Mouse (Mus musculus) lung, postnatal 0 days (tissue): Measurements from ENCODE around the gene Mnt. TPM values are rescaled to one million over a fixed set of nuclear protein-coding genes. Genes with fewer than 3 reads are reported as not detected.

Source experiments
- ATAC-seq: fragments of 200-750 bp; cut with Nextera tagmentation; 2 replicates; pipeline ENCODE4 v1.8.0; 2017; ENCODE audit warnings: moderate library complexity
- DNase-seq: peaks from one replicate; pipeline ENCODE4 v3.0.0-alpha.2; 2016; ENCODE audit warnings: low spot score
- H3K27ac ChIP-seq: fragments of 300-500 bp; sonication (generic); 2 replicates; pipeline ENCODE4 v1.5.1; 2014; ENCODE audit warnings: antibody characterized with exemption, mild to moderate bottlenecking, low read length, mixed read lengths
- H3K27me3 ChIP-seq: fragments of 300-500 bp; sonication (generic); replicated peaks from 2 replicates; pipeline ENCODE4 v1.6.1; 2014; ENCODE audit warnings: low read length, mixed read lengths; ENCODE audit not compliant: insufficient read depth
- H3K36me3 ChIP-seq: fragments of 300-500 bp; sonication (generic); 2 replicates; pipeline ENCODE4 v1.6.1; 2014; ENCODE audit warnings: low read length, mixed read lengths; ENCODE audit not compliant: insufficient read depth
- H3K4me1 ChIP-seq: fragments of 300-500 bp; sonication (generic); 2 replicates; pipeline ENCODE4 v1.6.1; 2014; ENCODE audit warnings: antibody characterized with exemption, low read depth, low read length, mixed read lengths; ENCODE audit not compliant: insufficient read depth
- H3K4me2 ChIP-seq: fragments of 300-500 bp; sonication (generic); replicated peaks from 2 replicates; pipeline ENCODE4 v1.6.1; 2014; ENCODE audit warnings: low read depth, mild to moderate bottlenecking, low read length, moderate library complexity, mixed read lengths
- H3K4me3 ChIP-seq: fragments of 300-500 bp; sonication (generic); 2 replicates; pipeline ENCODE4 v1.5.1; 2014; ENCODE audit warnings: low read depth, low read length
- H3K9ac ChIP-seq: fragments of 300-500 bp; sonication (generic); replicated peaks from 2 replicates; pipeline ENCODE4 v1.6.1; 2014; ENCODE audit warnings: low read depth, mild to moderate bottlenecking
- H3K9me3 ChIP-seq: fragments of 300-500 bp; sonication (generic); 2 replicates; pipeline ENCODE4 v1.6.1; 2016; ENCODE audit warnings: low read length, mixed read lengths
- CTCF ChIP-seq: IDR thresholded peaks from 2 replicates; pipeline ENCODE4 v1.5.1; 2016; ENCODE audit warnings: antibody characterized with exemption, mild to moderate bottlenecking
- EP300 ChIP-seq: IDR thresholded peaks from 2 replicates; pipeline ENCODE4 v1.6.1; 2016; ENCODE audit warnings: antibody characterized with exemption, mild to moderate bottlenecking, control low read depth
- WGBS: fragments of 180-500 bp; shearing (Covaris S2); extraction: QIAGEN DNeasy Blood & Tissue Kit; methylation state at CpG from one replicate; pipeline ENCODE4 v1.1.7; 2014; 5-methylcytosine and 5-hydroxymethylcytosine counted together
- polyA plus RNA-seq: library from polyadenylated mRNA; unstranded; fragments of >200 nt; fragmentation: Nextera tagmentation; extraction: Ambion mirVana; gene quantifications from 2 replicates; pipeline ENCODE4 v1.2.1, GENCODE M21; 2015

The Mnt gene
- polyA plus RNA-seq, 1 experiment from 2014 or later = 4.7 TPM

DNA sequence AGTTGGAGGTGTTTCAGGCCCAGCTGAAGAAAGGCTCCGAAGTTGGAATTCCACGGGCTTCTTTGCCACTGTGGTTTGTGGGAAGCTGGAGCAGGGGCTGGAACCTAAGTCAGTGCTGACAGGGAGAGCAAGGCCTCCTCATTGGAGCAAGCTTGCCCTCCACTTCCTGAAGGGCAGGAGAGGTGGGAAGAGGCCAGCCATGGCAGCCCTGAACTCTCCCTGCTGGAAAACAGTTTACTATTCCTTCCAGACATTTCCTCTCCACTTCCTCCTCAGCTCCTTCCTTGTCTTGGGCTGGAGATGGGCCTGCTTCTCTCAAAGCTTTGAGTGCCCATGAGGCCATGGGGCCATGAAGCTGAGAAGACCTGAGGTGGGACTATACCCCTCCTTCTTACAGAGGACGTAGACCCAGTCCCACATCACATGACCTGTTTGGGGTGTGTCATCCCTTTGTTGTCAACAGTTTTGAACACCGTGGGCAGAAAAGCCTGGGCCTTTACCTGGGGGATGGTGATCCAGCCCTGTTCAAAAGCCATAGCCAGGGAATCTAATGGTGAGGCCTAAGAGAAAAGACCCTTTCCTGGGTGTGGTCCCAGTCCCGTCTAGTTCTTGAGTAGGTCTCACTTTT is 4.0 kb downstream of the Mnt start:
- Histone ChIP-seq H3K4me1 (peaks cover 29% of the 10 kb centered on the region; the same call in 1 of the 2 replicates), H3K9me3 (no peaks in the 10 kb centered on the region), H3K4me3 (no peak overlapping the region), H3K36me3 (no peaks in the 10 kb centered on the region), H3K27me3 (no peaks in the 10 kb centered on the region), H3K4me2 (no peak overlapping the region), H3K9ac (0 out of 2 replicates have a peak overlapping the region, but pooled peaks have one; percentile 0), H3K27ac (peak overlapping the region; percentile 67)
- ATAC-seq = no peak
- WGBS = 35% methylated on average over 5 of the region's 5 CpGs
- no peak for TF ChIP-seq CTCF
- no peak for TF ChIP-seq EP300
- DNase-seq = peak; percentile 27

DNA sequence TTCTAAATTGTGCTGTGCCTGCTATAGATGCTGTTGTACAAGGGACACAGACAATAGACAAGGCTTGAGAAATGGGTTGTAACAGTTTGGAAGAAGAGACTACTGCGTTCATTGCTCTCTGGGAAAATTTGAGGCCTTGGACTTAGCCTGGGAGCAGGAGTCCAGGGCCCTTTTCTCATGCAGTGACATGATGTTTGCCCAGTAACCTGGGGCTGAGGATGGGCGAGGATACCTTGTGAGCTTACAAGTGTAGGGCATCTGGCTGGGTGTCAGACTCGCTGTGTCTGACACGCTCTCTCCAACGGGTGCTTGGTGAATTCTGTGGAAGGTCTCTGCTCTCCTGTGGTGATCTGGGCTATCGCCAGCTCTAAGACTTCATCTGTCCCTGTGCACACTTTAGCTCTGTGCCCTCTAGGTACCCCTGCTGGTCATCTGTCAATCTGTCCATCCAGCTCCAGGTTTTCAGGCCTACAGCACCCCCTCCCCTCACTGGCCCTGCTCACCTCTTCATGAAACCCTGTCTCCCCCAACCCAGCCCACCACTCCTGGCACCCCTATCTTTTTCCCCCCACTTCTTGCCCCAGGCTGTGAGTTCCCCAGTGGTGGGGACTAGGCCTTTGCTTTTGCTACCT is 5.0 kb downstream of the Mnt start:
- Histone ChIP-seq H3K4me1 (peaks cover 29% of the 10 kb centered on the region; the same call in 1 of the 2 replicates), H3K4me2 (no peak overlapping the region), H3K9me3 (no peaks in the 10 kb centered on the region), H3K4me3 (no peak overlapping the region), H3K36me3 (no peaks in the 10 kb centered on the region), H3K9ac (no peak overlapping the region), H3K27me3 (no peaks in the 10 kb centered on the region), H3K27ac (no peak overlapping the region)
- no peak for TF ChIP-seq EP300
- ATAC-seq (no peak), DNase-seq (no peak)
- 90% methylated on average over 6 of the region's 6 CpGs for WGBS

DNA sequence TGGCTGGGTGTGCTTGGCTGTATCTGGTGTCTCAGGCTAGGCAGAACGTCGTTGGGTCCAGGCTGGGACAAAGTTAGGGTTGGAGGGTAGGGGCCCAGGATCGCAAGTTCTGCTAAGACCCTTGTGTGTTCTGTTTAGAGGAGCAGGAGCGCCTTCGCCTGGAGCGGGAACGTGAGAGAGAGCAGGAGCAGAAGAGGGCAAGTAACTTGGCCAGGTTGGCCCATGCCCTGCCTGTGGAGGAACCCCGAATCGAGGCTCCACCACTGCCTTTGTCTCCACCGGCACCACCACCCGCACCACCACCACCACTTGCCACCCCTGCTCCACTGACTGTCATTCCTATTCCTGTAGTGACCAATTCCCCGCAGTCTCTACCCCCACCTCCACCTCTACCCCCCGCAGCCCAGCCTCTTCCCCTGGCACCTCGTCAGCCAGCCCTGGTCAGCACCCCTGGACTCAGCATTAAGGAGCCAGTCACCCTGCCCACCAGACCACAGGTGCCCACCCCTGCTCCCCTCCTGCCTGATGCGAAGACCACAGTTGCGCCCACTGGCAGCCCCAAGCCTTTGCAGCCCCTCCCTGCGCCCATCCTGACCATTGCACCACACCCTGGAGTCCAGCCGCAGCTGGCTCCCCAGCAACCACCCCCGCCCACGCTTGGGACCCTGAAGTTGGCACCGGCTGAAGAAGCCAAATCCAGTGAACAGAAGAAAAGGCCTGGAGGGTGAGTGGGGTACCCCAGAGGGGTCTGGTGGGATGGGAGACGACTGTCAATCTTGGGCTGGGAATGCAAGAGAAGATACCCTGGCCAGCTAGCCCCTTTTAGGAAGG is 5.7 kb downstream of the Mnt start:
- H3K4me1 ChIP-seq = peaks cover 29% of the 10 kb centered on the region; the same call in 1 of the 2 replicates
- H3K9ac ChIP-seq = no peak overlapping the region
- no peak overlapping the region for H3K4me2 ChIP-seq
- ATAC-seq = no peak
- H3K27ac ChIP-seq = no peak overlapping the region
- WGBS = 88% methylated on average over 21 of the region's 22 CpGs
- no peak for TF ChIP-seq EP300
- no peaks in the 10 kb centered on the region for H3K27me3 ChIP-seq
- no peak for DNase-seq
- H3K36me3 ChIP-seq = no peaks in the 10 kb centered on the region
- H3K4me3 ChIP-seq = no peak overlapping the region
- H3K9me3 ChIP-seq = no peaks in the 10 kb centered on the region

DNA sequence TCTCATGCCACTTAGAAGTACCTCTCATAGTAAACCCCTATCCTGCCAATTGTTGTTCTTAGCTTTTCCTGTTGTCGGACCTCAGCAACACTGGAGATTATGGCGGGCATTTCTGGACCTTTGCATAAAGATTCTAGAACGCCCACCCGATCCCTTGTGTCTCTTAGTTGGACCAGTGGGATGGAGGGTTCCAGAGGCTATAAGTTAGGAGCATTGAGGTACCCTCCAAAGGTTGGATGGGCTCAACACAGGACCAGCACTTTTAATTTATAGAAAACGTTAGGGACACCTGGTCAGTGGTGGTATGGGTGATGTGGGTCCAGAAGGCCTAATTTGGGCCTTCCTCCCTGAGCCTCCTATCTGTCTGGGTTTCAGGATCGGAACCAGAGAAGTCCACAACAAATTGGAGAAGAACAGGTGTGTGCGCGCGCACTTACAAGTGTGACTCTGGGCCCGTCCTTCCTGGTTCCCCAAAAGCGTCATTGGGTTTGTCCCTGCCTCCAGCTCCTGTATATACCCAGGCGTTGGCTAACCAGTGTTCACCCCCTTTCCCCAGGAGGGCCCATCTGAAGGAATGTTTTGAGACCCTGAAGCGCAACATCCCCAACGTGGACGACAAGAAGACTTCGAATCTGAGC is 6.5 kb downstream of the Mnt start:
- Histone ChIP-seq H3K36me3 (0 out of 2 replicates have a peak, but pooled peaks cover 5% of the 10 kb centered on the region), H3K4me1 (peaks cover 29% of the 10 kb centered on the region; the same call in 1 of the 2 replicates), H3K9ac (peak overlapping the region; percentile 13; the same call in 1 of the 2 replicates), H3K27ac (peak overlapping the region; percentile 98), H3K27me3 (no peaks in the 10 kb centered on the region), H3K4me3 (peak overlapping the region; percentile 46), H3K9me3 (no peaks in the 10 kb centered on the region), H3K4me2 (peak overlapping the region; percentile 74)
- TF ChIP-seq EP300 = no peak
- no peak for TF ChIP-seq CTCF
- ATAC-seq (no peak), DNase-seq (no peak)
- WGBS = 46% methylated on average over 16 of the region's 16 CpGs

DNA sequence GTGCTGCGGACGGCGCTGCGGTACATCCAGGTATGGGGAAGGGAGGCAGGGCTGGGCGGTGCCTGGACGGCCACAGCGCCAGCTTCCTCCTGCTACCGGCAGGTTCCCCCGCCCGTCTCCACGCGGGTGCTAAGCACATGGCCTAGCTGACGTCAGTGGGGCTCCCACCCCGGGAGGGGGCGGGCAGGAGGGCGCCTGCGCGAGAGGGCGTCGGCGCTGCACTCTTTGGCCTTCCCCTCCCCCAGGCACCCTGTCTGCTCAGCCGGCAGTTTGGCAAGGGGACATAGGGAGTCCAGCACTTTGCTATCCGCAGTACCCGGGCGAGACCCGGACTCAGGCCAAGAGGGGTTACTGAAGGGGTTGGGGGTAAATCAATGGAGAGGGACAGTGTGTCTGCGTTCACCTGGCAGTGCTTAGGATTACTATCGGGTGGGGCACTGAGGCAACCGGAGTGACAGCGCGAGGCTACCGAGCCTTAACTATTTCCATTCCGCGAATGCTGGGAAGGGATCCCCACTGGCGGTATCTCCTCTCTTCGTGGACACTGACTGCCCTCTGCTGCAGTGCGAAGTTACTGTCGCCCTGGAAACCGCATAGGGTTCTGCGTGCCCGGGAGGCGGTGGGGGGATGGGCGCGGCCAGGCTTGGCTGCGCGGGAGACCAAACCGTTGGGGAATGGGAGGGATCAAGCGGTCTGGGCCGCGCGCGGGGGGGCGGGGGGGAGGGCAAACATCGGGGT is 7.1 kb downstream of the Mnt start:
- 3% methylated on average over 47 of the region's 54 CpGs for WGBS
- no peaks in the 10 kb centered on the region for H3K27me3 ChIP-seq
- ATAC-seq = peak; percentile 83
- peak overlapping the region; percentile 46 for H3K4me3 ChIP-seq
- peaks cover 27% of the 10 kb centered on the region; the same call in 1 of the 2 replicates for H3K4me1 ChIP-seq
- H3K4me2 ChIP-seq = peak overlapping the region; percentile 74
- TF ChIP-seq CTCF (peak; percentile 47), EP300 (no peak)
- peak; percentile 98 for DNase-seq
- peaks cover 12% of the 10 kb centered on the region; the same call in 1 of the 2 replicates for H3K36me3 ChIP-seq
- peak overlapping the region; percentile 98 for H3K27ac ChIP-seq
- peak overlapping the region; percentile 21 for H3K9ac ChIP-seq
- no peaks in the 10 kb centered on the region for H3K9me3 ChIP-seq
